Mouse (Mus musculus): ENCODE data around the gene Dpf1.

DNA sequence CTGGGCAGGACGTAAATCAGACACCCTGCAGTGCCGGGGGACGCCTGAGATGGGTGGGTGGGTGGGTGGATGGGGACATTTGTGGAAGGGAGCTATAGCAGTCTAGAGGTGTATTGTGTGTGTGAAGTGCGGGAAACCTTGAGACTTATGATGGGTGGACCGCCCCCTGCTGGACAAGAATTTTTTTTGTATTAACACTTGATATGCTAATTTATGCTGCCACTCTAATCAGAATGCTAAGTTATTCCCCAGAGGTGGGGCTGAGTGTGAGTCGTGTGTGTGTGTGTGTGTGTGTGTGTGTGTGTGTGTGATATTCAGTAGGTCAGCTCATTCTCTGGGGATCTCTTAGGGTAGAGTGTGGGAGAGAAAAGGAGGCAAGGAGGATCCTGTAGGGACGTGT lies 2.9 kb downstream of the Dpf1 start:
- peak; percentile 59 for TF ChIP-seq CTCF (IDR thresholded peaks at IDR 0.05)
- TF ChIP-seq EP300 (IDR thresholded peaks at IDR 0.05; ENCODE audit: insufficient read depth, low read depth, low read length), result no peak
